Mouse (Mus musculus) right cerebral cortex, postnatal 25 days (tissue): ENCODE measurements at regions not wholly inside any gene's neighbourhood (a gene's known extent, or its start where the extent isn't known, plus 50 kb on each side); places are given as distances from the start of the nearest gene placed in this dataset.

Source experiments
- DNase-seq: peaks from one replicate; pipeline ENCODE4 v3.0.0; 2022

DNA sequence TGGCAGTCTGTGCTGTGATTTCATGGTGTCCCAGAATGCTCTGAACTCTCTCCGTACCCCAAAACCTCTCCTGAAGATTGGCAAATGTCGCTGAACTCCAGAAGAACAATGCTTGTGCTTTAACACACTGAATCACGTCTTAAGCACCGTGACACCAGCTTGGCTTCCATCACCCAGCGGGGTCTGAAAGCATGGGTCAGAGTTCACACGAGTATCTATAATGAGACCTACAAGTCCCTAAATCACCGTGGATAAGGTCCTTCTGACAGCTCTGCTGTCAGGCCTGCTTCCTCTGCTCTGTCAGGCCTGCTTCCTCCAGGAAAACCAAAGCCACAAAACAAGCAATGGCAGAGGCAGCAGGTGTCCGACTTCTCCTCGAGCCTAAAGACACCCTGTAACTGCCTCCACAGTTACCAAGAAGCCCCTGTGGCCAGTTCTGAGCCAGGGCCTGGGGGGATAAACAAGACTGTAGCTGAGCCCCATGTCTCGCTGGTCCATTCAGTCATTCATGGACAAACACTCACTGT lies 229.1 kb upstream of the A430005L14Rik start:
- no peak for DNase-seq

DNA sequence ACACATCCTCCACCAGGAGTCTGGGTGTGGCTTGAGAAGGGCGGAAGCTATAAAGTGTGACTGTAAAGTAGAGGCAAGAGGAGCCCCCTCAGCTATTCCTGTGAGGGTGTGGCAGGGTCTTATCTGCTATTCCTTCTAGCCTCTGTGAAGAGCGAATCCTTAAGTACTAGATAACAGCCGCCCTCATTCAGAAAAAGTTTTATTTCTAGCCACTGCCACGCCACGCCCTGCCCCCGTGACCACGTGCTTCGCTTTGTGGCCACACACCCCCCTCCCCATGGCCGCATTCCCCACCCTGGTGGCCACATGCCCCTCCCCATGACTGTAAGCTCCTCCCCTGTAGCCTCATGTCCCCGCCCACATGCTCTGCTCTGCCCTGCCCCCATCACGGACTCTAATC lies 218.9 kb upstream of the A430005L14Rik start:
- no peak for DNase-seq

DNA sequence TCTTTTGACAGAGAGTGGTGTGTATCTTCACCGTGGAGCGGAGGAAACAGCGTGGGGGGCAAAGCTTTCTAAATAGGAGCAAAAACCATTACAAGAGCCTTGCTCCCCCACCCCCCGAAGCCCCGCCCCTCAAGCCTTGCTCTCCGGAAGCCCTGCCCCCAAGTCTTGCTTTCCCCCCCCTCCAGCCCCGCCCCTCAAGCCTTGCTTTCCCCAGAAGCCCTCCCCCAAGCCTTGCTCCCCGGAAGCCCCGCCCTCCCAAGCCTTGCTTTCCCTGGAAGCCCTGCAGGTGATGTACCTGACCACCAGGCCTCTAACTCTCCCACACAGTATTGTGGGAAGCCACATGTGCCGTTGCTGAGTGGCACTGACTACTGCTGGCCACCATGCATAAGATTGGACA lies 214.8 kb upstream of the A430005L14Rik start:
- no peak for DNase-seq

DNA sequence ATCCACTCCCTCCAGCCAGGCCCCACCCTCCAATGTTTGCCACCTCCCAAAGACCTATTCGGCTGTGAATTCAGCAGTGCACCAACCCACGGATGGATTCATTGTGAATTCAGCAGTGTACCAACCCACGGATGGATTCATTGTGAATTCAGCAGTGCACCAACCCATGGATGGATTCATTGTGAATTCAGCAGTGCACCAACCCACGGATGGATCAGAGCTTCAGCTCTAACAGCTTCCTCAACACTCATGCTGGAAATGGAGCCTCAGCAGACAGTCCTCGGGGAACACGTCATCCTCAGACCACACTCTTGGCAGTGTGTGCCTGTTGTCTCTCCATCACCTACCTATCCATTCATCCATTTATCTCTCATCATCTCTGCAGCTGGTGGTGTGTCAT lies 204.2 kb upstream of the A430005L14Rik start:
- peak; percentile 23 for DNase-seq

DNA sequence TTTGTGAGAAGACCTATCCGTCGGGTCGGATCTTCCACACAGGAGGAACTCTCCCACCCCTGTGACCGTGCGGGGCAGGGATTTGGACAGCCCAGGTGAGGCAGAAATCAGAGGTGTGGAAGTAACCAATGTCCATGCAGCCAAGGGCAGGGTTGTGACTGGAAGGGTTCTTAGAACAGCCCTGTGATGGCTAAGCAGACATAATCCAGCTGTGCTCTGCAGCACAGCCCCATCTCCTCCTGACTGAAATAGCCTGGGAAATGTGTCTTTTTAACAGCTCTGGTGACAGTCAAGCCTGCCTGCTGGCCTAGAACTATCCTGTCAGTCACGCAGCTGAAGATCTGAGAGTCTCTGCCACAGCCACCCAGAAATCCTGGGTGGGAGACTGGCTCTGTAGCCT lies 198.7 kb upstream of the A430005L14Rik start:
- no peak for DNase-seq

DNA sequence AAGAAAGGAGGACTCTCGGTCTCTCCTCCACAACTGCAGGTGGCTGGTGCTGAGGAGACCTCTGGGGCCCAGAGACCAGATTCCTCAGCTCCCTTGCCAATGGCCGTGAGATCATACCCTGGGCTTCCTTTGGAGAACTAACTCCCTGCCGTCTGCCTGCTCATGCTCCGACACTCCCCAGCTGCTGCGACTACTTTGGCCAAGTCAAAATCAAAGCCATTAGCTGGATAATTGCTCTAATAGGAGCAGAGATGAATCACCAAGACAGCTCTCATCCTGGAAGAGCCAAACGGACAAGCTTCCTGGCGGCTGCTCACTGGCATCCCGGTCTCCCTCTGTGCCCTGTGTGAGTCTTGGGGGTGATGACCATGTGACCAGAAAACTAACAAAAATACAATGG lies 198.3 kb upstream of the A430005L14Rik start:
- no peak for DNase-seq

DNA sequence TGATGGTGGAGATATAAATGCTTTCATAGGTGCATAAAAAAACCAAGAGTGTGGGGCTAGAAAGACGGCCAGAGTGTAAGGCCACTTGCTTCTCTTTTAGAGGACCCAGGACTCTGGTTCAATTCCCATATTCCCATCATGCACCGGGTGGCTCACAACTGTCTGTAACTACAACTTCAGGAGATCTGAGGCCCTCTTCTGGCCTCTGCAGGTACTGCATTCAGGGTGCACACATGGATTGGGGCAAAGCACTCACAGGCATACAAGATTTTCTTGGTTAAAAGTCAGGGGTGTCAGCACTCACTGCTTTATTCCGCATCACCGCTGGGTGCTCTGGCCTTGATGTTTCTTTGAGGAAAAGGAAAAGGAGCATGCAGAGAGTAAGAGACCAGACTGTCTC lies 196.1 kb upstream of the A430005L14Rik start:
- no peak for DNase-seq

DNA sequence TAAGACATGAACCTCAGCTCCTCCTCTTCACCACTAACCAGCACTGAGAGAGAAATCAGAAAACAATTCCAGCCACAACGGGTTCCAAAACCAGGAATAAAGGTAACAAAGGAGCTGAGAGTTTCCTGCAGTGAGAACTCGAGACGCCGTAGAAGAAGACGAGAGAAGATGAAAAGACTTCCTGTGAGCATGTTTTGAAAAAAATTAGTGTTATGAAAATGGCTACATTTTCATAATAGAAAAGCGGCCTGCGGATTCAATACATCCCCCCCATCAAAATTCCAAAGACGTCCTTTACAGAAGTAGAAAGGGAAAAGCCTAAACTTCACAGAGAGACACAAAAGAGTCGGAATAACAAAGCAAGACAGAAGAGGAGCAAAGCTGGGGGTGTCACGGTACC lies 193.6 kb upstream of the A430005L14Rik start:
- no peak for DNase-seq

DNA sequence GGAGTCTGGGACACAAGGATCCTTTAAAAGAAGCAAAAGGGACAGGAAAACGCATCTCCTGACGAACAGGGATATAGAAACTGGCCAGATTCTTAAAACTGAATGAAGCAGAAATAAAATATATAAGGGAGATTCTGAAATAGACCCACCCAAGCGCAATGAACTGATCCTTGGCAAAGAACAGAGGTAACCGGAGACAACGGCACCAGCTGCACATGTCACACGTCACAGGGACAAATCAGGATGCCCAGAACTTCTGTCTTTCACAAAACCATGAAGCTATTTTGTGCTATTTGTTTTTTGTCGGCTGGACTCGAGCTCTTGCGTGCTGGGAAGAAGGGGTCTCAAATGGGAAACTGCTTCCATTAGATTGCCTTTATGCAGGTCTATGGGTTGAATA lies 189.3 kb upstream of the A430005L14Rik start:
- no peak for DNase-seq

DNA sequence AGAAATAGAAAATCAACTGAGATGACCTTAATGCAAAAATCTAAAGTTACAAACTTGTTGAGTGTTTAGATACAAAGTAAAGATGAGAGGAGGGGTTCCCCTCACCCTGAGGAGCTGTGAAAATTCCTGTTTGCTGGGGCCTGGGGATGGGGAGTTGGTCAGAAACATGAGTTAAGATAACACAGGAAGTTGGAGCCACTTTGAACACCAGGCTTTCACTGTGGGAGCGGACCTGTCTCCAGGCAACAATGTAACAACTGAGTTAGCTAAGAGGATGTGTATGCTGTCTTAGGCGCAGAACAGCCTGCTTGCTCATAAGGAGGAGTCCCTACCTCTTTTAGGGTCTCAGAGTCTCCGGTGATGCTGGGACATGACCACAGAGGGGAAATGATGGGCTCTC lies 188.7 kb upstream of the A430005L14Rik start:
- no peak for DNase-seq

DNA sequence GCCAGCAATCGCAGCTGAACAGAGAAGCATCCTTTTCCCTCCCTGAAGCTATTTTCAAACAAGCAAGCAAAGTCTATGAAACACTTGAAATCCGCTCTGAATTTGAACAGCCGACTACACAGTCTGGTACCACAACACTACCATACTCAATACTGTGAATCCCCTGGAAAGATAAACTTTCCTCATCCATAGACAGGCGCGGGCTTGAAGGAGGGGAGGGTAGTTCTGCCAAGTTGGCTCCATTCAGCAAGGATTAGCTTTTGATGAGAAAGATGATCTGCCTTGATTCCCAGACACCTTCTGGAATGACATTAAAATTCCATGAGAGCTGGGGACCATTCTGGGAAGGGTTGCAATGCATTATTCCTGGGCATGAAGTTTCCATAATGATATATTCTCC lies 186.4 kb upstream of the A430005L14Rik start:
- DNase-seq = no peak

DNA sequence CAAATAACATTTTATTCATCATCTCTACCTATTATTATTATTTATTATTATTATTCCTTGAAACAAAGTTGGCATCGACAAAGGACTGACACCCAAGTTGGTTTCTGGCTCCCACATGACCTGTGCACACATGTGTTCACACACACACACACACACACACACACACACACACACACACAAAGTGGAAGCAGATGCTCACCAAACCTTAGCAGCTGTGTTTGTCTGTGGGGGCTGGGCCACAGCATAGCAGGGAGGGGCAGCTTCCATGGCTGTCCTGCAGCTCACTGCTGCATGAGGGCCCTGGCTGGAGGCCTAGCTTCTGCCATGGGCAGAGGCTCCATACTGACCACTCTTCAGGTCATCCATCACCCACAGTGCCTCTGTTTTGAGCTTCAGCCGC lies 176.5 kb upstream of the A430005L14Rik start:
- DNase-seq = no peak

DNA sequence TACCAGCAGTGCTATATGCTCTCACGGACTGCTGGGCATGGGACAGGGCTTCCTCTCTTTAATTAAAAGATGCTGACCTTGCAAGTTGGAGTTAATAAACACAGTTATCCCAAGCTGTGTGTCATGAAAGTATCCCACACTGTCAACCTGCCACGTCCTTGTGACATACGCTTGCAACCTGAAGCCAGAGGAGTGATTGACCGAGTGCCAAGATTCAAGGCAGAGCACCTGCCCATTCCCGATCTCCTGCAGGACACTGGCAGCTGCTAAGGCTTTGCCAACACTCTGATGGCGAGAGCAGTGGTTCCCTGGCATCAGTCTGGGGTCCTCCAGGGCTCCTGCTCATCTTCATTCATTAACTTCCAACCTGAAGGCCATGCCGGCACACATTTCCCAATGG lies 175.8 kb upstream of the A430005L14Rik start:
- no peak for DNase-seq

DNA sequence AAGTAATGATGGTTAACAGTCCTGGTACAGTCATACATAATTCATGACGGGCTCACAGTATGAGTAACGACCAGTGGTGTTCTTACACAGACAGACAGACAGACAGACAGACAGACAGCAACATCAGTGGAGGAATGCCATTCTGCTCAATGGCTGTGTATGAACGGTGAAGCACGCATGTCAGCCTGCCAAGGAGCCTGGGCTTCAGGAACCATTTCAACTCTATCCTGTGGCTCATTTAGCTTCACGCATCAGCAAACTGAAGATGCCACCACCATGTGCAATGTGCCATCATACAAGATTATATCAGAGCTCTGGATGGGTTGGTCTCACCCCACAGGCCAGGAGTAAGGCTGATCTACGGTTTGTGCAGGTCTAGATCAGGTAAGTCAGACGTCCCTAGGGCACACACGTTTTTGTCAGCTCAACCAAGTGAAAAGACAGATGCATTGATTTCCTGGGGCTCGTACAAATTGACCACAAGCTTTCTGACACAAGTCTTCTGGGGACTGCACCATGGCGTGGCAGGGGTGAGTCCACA lies 175.0 kb upstream of the A430005L14Rik start:
- no peak for DNase-seq

DNA sequence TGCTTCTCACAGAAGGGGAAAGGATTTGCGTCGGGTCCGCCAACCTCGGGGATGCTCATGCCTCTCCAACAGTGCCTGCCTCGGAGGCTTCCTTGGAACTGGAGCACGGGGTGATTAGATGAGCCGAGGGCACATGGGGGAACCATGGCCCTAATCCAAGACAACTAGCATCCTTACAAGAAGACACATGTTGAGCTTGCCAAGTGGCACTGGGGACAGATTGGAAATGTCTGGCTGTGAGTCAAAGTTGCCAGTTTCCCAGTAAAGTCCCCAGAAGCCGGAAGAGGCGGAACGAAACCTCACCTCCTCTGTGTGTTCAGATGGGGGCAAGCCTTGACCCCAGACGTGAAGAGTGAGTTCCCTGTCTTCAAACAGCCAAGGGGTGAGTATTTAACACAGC lies 172.6 kb upstream of the A430005L14Rik start:
- no peak for DNase-seq

DNA sequence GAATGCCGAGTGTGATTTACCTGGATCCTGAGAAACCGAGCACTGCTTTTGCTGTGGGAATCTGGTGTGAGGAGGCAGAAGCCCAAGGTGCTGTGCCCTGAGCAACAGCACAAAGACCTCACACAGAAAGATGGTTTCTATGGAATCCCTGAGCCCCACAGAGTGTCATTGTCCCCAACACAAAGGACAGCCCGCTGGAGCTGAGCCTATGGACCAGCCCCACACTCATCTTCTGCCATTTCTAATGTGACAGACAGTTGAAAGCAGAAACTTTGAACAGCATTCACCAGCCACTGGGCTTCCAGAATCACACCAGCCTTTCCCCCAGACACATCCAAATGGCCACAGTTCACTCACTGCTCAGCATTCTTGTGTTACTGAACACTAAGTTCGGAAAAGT lies 171.5 kb upstream of the A430005L14Rik start:
- no peak for DNase-seq

DNA sequence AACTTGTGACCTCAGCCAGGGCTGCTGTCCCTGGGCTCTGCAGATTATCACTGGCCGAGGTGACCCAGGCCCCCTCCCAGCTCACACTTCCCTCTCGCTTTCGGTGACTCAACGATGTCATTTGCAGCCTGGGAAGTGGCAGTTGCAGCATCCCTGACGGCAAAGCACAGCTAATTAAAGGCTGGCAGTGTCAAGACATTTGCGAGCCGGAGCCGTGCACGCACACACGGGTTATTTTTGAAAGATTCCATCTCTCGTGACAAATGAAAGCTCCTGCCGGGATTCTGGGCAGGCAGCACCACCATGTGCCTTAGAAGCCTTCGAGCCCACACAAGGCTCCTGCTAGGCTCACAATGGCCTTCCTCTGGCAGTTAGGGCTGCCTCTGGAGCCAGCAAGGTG lies 164.7 kb upstream of the A430005L14Rik start:
- DNase-seq = no peak

DNA sequence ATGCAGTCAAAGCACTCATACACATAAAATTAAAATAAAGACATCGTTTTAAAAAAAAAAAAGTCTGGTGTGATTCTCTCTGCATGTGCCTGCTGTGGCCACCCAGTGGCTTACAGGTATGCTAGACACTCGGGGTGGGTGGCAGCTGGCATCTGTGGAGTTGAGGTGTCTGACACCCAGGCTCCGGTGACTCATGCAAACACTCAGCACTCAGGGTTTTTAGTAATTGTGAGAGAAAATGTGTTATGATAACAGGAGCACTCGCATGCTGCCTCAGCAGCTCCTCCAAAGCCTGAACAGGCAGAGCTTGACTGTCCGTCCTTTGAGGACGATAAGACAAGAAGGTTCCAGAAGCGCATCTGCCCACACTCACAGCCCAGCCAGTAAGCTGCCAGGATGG lies 159.0 kb upstream of the A430005L14Rik start:
- peak; percentile 31 for DNase-seq

DNA sequence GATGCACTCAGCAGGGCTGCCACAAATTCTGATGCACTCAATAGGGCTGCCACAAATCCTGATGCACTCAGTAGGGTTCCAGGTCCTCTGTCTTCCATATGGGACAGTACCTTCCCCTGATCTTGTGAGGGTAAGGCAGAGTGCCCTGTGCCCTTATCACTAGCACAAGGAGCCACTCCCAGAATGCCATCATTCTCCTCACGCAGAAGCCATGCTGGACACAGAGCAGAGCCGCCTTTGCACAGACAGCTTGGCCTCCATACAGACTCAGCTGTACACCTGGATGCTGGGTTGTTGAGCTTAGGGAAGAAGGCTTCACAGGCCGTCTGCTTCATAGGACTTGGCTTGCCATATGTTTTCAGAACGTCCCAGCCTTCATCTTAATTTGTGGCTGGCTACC lies 151.3 kb upstream of the A430005L14Rik start:
- no peak for DNase-seq

DNA sequence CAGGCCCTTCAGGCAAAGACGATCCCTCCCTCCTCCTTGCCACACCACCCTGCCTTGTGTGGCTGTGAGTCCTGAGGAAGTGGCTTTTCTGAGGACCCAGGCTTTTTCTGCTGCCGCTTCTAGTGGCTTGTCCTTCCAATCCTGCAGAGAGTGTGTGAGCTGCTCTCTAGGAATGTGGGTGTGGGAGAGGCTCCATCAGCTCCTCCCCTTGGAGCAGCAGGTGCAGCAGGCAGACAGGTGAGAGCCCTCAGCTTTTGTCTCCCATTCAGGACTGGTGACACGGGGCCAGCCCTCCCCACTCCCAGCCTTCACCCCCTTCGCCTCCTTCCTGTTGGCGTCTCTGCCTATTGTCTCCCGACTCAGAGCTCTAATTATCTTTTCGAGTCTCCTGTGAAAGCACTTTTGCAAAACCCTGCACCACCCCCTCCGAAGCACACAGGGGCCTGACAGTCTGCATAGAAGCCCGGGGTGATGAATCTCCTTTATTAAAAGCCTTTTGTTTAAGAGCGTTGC lies 150.8 kb upstream of the A430005L14Rik start:
- DNase-seq = no peak

DNA sequence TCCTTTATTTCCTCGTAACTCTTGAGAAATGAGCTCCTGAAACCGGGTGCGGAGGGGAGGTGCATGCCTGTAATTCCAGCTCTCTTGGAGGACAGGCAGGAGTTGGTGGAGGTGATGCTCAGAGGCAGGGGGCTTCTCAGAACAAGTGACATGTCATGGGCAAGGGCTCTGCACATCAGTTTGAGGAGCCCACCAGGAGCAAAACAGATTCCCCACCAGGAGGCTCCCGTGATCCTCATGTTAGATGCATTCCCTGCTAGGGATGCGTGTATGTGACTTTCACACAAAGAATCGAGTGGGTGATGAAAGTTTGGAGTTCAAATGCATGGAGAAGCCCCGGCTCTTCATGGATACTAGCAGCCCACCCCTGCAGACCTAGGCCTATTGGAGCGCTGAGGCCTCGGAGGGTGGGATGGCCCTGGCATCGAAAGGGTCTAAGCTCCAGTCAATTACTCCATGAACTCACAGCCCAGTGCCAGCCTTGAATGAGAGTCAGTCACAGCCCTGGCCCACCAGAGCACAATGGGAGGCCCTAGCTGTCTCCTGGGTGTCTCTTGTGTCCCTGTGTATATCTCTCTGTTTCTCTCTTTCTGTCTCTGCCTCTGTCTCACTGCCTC lies 150.1 kb upstream of the A430005L14Rik start:
- no peak for DNase-seq

DNA sequence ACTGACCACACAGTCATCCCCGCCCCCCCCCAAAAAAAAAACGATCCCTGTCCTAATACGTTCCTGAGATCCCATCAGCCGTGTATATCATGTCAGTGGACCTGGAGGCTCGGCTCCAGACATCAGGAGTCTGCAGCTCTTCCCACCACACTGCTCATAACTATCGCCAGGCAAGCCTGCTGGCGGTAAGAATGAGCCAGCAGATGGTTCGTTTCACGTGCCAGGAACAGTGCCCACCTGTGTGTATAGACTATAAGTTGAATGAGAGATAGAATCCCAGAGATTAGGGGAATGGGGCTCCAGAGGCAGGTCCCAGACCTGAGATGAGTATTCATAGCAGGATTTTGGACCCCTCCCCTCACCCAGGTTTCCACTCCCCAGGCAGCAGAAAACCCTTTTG lies 144.2 kb upstream of the A430005L14Rik start:
- peak; percentile 28 for DNase-seq

DNA sequence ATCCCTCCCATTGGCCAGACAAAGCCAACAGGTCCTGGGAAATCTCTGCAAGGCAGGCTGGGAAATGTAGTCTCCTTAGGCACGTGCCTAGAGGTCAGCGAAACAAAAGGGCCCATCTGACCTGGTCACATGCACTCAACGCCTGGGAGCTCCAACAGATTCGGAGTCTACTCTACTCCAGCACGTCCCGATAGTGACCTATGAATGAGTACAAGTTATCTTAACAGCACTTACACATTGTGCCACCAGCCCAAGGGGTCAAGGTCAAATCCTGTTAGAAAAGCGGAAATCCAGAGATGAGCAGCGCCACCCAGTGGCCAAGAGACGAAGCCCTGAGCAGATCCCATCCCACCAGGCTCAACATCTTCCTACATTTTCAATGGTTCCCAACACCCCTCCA lies 129.1 kb upstream of the A430005L14Rik start:
- no peak for DNase-seq

DNA sequence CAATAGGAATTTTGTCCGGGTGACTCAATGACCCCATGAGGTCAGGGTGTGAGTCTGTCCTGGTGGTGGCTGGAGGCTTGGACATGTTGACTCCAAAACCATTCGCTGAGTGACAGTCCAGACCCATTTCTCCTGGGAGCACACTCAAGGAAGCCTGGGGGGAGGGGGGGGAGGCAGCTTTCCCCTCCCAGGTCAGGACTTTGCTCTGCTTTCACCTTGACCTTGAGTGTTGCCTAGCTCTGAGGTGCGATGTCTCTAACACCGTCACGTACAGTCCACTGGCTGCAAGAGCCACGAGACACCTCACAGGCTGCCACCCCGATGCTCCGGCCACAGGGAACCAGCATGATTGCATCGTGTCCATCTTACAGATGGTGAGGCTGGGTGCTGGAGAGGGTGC lies 127.3 kb upstream of the A430005L14Rik start:
- DNase-seq = no peak

DNA sequence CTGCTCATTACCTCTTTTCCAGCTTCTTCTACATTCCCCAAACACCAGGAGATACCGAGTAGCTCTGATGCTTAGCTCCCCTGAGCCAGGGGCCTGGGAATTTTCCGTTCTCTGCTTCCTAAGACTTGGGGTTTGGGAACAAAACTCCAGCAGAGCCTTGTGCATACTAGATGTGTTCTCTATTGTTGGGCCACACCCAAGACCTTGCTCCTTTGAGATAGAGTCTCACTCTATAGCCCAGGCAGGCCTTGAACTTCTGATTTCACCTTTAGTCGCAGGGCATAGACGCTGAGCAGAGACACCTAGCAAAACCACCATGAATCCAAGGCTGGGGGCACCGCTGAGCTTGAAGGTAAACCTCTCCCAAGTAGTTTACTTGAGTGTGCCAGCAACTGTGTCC lies 126.5 kb upstream of the A430005L14Rik start:
- DNase-seq = no peak
